8 mouse cellular contexts compared by ENCODE assay signal in the genomic region with DNA sequence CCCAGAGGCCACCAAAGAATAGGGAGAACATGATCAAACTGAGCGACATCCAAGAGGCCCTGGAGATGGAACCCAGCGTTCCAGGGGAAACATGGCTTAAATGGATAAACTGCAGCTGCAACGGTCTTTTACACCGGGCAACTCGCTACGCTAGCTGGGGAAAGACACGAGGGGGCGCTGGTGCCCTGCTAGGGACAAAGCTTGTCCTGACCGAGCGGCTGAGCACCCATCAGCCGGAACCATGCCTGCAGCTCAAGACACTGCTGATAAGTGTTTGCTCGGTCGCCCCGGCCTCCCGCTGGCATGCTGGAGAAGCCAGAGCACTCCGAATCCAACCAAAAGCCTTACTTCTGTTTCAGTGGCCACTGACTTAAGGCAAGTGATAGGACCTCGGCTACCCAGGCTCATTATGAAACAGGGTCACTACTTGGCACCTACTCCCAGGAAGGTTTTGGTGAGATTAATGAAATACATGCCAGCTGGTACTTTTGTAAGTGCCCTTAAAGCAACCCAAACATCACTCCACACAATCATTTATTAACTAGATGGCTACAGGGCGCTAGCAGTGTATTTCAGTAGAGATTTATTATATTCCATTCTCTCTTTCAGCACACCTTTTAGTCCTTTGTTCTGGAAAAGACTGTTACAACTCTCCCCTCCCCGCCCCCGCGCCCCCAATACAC. TPM values are rescaled to one million over a fixed set of nuclear protein-coding genes. Genes with fewer than 3 reads are reported as not detected.
A peak's percentile ranks its signal among the peaks of the same experiment; 100 is the strongest.
DNase-seq lines count a peak whose midpoint lies in the region; ATAC-seq lines count a peak whose summit lies in the region.

1700125H20Rik (plus strand) TSS at position 347 of the 683 bp plus-strand sequence.

- ATAC-seq in hindbrain, embryonic 16.5 days = peak; percentile 87

- WGBS in hindbrain, embryonic 16.5 days = 10% methylated on average over 21 of the region's 21 CpGs

- H3K27me3 ChIP-seq in hindbrain, embryonic 16.5 days (replicated peaks; ENCODE audit: control insufficient read depth, insufficient read depth, low read length) = no peaks in the 10 kb centered on the region

- H3K9me3 ChIP-seq in hindbrain, embryonic 16.5 days (ENCODE audit: control insufficient read depth, low read length) = no peaks in the 10 kb centered on the region

- peak within 1 kb of the TSS; percentile 81 for H3K4me2 ChIP-seq in hindbrain, embryonic 16.5 days (ENCODE audit: low read length)

- H3K4me3 ChIP-seq in hindbrain, embryonic 16.5 days (ENCODE audit: low read length) = peak within 1 kb of the TSS; percentile 39

- no peaks in the 10 kb centered on the region for H3K36me3 ChIP-seq in hindbrain, embryonic 16.5 days (ENCODE audit: control insufficient read depth, insufficient read depth, low read length)

- H3K9ac ChIP-seq in hindbrain, embryonic 16.5 days (ENCODE audit: low read depth, low read length) = peak within 1 kb of the TSS; percentile 62

- peaks cover 7% of the 10 kb centered on the region for H3K4me1 ChIP-seq in hindbrain, embryonic 16.5 days (ENCODE audit: control insufficient read depth, insufficient read depth, low read depth, low read length)

- no peak within 1 kb of the TSS for H3K27ac ChIP-seq in hindbrain, embryonic 16.5 days (ENCODE audit: low read depth, low read length)

- peak; percentile 92 for DNase-seq in ZHBTc4 (ENCODE audit: low read depth, low spot score)
- DNase-seq in cerebellum, postnatal 4 days (ENCODE audit: low spot score in 2 of 2) = peak; percentile 81 to 92
- peak; percentile 89 for DNase-seq in gastrocnemius, adult 18-20 months (ENCODE audit: low spot score)
- peak; percentile 77 for DNase-seq in left cerebral cortex, adult 11 months (ENCODE audit: low spot score)
- DNase-seq in lung, postnatal 36 days = peak; percentile 95
- DNase-seq in retina, postnatal 1 day = peak; percentile 92
- peak; percentile 98 for DNase-seq in thymus, postnatal 4 days

RNA-seq across cellular contexts. Expression of gene 1700125H20Rik, which starts in this region (rescaled TPM):
- total RNA-seq in gastrocnemius, adult 18-20 months (2021) = not detected
- polyA plus RNA-seq in hindbrain, embryonic 16.5 days (2015; fragmentation: Nextera tagmentation; extraction: Ambion mirVana) = 0.65 and 0.86 TPM in 2 replicates

Comparison
In these comparisons a context has a peak if more than half of its experiments do, and no peak if none do; other contexts are left out.
1. Peak in DNase-seq in gastrocnemius, adult 18-20 months; RNA of the gene not detected or under 1 TPM.
2. Peak in ATAC-seq, H3K4me3 ChIP-seq, H3K9ac ChIP-seq and H3K4me2 ChIP-seq in hindbrain, embryonic 16.5 days; RNA of the gene not detected or under 1 TPM.